Mouse (Mus musculus): Measurements from ENCODE around the gene Bcan.

The Bcan gene

GRCm38 (mm10) chr3:87944838-87945600 is 55.0 kb downstream of the Bcan start:
- DNase-seq (ENCODE audit: low spot score in 2 of 2): no peak

GRCm38 (mm10) chr3:87943586-87943985 is 56.4 kb downstream of the Bcan start:
- DNase-seq (ENCODE audit: low spot score in 2 of 2): no peak

GRCm38 (mm10) chr3:87942471-87942870 is 57.6 kb downstream of the Bcan start:
- no peak for DNase-seq (ENCODE audit: low spot score in 2 of 2)

GRCm38 (mm10) chr3:87940611-87941010 is 59.4 kb downstream of the Bcan start:
- DNase-seq (ENCODE audit: low spot score in 2 of 2): no peak
